Mouse (Mus musculus): ENCODE results near the gene C1qtnf3.
"Not testable (repeated sequence)": the region's sequence is repeated elsewhere in the genome, so short reads cannot be mapped to it uniquely, and the experiment has no call there.

The C1qtnf3 gene

DNA sequence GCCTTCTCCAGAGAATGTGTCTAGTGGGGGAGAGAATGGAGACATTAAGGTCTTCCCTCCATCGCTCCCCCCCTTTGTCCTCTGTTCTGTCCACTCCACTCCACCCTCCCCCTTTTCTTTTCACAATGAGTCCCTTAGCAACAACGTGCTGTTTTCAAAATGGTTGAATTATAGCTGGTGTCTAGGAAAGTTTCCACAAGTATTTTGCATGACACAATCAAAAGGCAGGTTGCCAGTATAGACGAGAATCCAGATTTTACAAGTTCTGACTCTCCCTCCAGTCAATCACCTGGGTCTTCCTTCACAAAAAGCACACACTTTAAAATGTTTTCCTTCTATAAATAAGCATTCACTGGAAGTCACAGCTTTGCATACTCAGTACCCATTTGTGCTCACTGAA, 4.6 kb downstream of the C1qtnf3 start:
- DNase-seq (ENCODE audit: low read depth, low spot score), result no peak

DNA sequence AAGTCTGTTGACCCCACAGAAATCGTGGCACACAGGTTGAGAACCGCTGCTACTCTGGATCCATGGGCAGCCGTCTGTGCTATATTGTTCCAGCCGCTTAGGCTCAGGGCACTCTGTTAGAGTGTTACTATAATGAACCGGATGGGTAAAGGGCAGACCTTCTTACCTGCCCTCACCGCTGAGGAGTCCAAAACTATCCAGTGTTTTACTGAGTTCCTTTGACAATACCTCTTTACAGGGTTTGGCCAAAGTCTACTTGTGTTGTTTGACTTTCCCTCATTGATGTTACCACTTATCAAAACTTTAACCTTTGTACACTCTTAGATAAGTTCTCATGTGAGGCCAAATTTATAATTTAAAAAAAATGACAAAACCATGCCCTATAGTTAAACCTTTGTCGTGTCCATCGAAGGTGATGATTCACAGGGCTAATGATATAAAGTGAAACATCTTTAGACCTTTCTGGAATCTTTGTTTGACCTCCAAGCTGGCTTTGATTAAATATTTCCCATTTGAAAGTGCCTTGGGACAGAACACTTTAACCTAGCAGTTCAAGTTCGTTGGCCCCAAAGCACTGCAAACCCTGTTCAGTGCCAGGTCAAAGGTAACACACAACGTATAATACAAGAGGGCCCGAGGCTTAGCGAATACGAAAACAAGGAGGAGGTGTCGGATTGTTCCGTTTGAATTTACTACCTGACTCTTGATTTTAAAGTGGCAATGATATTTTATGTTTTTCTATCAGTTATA, 7.3 kb downstream of the C1qtnf3 start:
- no peak for DNase-seq (ENCODE audit: low read depth, low spot score)

DNA sequence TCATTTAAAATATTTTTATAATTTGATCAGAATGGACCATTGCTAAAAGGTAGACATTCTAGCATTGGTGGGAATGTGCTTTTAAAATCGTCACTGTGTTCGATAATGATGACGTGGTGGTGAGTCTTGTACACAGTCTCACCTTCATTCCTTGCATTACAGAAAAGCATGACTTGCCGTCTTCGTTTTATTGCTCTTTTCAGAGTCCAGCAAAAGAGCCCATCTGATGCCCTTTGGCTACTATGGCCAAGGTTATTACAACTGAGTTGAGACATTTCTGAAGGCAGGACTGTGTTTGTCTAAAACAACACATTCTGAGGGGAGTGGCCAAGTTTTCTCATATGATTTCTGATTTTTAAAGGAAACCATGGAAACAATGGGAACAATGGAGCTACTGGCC, 8.1 kb downstream of the C1qtnf3 start:
- DNase-seq (ENCODE audit: low read depth, low spot score), result no peak

DNA sequence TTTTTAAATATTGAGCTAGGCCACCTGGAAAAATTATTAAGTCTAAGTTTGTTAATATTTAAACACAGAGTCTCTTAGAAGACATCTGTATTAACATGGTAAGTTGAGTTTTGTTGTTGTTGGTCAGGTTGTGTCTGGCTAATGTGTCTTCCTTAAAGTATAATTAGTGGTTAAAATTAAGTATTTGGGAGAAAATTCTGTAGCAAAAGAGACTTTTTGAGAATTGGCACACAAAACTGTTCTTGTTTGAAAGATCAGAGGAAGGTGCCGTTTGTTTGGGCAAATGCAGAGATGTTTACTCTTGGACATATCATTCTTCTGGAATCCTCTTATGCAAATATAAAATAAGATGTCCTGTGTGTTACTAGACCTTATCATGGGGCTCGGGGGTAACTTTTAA, 10.5 kb downstream of the C1qtnf3 start:
- no peak for DNase-seq (ENCODE audit: low read depth, low spot score)

DNA sequence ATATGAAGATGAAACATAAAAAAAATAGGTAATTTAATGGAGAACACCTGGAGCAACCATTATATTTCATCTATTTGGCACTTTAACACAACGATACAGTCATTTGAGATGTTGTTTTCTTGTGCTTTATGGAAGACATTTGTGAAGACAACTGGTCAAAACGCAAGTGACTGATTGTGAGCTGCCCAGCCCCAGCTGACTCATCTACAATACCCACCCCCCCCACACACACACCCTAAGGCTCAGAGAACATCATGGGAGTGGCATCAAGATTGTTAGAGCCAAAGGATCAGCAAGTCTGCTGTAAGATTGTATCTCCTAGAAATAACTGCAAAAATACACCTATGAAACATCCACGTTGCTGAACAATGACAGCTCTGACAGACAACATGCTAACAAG, 17.3 kb downstream of the C1qtnf3 start:
- DNase-seq (ENCODE audit: low read depth, low spot score), result no peak

DNA sequence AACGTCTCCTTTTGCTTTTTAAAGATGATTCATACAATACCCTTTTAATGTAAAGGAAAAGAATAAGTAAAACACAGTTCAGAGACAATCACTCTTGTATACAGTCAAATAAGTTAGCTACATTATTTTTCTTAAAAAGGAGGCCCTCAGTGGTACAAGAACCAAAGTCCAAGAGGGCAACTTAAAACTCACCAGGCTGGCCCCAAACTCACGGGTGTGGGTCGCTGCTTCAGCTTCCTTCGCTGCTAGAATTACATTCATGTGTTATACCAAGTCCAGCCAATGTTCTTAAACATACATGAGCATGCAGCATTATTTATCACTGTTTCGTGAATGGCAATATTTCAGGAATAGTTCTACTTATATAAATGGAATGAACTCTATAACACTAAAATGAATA, 18.6 kb downstream of the C1qtnf3 start:
- no peak for DNase-seq (ENCODE audit: low read depth, low spot score)

DNA sequence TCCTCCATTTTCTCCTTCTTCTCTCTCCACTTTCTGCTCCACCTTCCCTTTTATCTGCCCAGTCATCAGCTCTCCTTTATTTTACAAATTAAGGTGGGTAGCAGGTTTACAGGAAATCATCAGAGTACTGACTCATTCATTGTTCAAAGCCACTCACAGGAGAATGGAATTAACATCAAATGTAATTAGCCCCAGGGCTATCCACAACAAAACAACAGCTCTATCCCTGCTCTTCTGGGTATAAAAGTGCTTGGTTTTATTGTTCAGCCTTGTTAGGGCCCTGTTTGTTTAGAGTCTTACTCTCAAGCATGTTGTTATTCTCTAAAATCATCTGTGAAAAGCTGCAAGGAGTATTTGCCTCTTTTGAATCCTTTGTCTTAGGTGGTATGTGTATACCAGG, 25.0 kb downstream of the C1qtnf3 start:
- no peak for DNase-seq (ENCODE audit: low read depth, low spot score)

DNA sequence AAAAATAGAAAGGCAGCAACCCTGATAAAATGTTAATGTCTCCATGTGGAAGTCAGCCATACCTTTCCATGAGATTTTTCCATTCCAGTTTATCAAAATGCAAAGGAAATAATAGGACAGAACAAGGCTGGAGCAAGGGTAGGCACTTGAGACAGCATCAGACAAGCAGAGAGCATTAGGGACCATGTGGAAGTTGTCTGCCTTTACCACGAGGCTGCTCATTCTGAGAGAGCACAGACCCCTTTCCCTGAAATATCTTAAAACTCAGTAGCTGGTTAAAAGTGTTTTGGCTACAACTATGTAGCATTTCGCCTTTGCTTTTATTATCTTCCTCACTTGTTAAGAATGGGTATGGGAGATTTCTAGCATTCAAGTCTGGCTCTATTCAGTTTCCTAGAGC, 28.6 kb downstream of the C1qtnf3 start:
- peak; percentile 9 for DNase-seq (ENCODE audit: low read depth, low spot score)

DNA sequence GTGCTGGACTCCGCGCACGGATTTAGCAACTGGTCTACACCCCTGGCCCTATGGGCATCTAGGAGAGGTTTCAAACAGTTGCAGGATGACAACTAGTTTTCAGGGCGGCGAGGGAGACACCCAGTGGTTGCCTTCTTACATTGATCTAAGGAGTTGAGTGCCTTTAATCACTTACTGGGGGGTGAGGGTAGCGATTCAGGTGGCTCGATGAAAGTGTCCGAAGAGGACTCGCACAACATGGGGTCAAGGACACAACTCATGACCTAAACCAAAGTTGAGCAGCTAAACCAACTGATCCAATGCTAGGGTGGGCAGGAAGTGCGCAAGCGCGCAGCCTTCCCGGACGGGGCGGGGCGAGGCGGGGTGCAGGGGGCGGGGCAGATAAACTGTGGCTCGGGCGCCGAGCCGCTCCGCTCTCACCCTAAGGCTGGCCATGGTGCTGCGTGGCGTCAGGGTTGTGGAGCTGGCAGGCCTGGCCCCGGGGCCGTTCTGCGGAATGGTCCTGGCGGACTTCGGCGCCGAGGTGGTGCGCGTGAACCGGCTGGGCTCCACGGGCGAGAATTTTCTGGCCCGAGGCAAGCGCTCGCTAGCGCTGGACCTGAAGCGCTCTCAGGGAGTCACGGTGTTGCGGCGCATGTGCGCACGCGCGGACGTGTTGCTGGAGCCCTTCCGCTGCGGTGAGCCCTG, 29.4 kb downstream of the C1qtnf3 start, which contains the start of gene Amacr:
TSS of gene Amacr (plus strand) at position 380 of the 687 bp plus-strand sequence.
- peak; percentile 95 for DNase-seq (ENCODE audit: low read depth, low spot score)

DNA sequence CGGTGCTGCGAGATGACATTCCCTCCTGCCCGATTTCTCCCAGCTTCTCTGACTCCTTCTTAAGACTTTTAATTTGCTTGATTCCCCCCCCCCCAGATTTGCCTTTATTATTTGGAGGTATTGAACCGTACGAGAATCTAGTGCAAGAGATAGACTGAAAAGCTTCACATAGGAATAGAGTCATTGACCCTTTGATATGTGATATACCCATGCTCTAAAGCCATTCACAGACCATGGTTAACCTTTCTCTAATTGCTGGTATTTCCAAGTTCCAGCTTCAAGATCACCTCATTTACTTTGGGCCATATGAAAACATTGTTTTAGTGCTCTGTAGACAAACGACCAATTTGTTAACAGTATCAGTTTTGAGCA, 29.9 kb downstream of the C1qtnf3 start:
- no peak for DNase-seq (ENCODE audit: low read depth, low spot score)

DNA sequence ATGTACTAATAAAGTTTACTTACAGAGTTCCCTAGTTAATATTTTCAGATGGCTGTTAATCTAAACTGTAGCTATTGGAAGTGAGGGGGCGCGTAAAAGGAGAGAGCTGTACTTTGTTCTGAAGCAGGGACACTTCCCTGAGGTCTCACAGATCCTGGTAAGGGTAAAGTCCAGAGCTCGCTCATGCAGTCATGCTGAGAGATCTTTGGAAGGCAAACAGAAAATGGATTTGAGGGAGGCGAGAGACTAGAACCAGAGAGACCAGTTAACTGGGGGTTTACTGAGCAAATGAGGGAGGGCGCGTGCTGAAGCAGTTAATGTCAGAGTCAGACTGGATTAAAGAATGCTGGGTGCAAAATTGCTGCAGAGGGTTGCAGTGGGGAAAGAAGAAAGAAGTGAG, 33.6 kb downstream of the C1qtnf3 start:
- DNase-seq (ENCODE audit: low read depth, low spot score), result no peak

DNA sequence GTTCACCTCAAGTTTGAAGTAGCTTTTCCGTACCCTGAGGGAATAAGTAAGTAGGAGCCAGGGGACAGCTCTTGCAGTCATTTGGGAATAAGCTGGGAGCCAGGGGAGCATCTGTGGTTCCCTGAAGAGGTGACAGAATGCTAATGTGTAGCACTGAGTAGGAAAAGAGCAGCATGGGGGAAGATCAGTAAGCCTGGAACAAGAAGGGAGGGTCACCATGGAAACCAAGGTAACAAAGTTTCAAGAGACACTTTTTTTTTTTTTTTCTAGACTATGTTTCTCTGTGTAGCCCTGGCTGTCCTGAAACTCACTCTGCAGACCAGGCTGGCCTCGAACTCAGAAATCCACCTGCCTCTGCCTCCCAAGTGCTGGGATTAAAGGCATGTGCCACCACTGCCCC, 34.3 kb downstream of the C1qtnf3 start:
- not testable (repeated sequence) for DNase-seq (ENCODE audit: low read depth, low spot score)

DNA sequence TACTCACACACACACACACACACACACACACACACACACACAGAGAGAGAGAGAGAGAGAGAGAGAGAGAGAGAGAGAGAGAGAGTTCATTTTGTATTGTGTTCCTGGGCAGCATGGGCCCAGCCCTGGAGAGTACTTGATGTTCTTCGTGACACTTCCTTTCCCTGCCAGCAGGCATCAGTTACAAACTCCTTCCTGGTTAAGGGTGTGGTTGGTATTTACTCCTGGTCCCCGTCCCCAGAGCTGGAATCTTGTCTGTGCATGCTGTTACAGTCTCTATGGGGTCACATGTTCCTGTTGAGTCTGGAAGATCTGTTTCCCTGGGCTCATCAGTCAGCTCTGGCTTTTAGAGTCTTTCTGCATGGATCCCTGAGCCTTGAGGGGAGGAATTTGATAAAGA, 38.3 kb downstream of the C1qtnf3 start:
- no peak for DNase-seq (ENCODE audit: low read depth, low spot score)

DNA sequence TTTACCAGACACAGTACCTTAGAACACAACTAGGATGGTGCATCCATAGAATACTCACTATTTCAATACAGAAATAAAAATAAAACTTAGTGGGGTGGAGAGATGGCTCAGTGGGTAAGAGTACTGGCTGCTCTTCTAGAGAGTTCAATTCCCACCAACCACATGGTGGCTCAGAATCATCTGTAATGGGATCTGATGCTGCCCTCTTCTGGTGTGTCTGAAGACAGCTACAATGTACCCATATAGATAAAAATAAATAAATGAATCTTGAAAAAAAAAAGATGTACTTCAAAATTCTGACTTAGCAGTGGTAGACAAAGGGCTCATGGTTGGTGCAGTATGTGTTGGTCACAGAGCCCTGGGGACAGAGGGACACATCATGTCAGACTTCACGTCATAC, 39.4 kb downstream of the C1qtnf3 start:
- peak; percentile 13 for DNase-seq (ENCODE audit: low read depth, low spot score)

DNA sequence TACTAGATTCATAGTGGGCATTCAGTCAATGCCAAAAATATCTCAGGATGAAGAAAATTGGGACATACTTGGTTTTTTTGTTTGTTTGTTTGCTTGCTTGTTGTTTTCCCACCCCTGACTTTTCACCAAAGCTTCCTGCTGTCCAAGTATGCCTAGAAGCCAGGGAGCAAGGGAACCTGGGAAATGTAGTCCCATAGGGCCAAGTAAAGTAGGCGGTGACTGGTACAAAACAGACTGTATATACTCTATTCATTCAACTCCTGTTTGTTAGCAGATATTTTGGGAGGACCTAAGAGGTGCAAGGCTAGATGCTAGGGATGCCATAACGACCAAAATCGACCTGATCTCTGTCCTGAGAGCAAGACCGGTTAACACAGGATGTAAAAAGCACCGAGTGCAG, 47.7 kb downstream of the C1qtnf3 start:
- DNase-seq (ENCODE audit: low read depth, low spot score), result no peak

DNA sequence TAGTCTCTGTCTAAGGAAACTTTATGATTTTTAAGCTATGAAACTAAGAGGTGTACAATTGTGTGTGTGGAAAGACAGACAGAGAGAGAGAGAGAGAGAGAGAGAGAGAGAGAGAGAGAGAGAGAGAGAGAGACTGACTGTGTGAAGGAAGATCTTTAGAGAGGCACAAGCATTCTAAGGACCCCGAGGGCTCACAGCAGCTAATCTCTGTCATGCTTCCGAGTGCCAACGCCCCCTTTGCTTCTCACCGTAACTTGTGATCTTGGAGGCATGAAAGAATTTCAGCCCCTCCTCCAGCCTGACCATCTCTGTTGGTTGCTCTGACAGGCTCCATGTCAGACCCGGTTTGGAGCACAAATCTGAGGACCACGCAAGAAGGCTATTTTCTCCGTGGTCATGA, 48.3 kb downstream of the C1qtnf3 start, which contains the start of gene Slc45a2:
TSS of gene Slc45a2 (plus strand) at position 301 of the 400 bp plus-strand sequence.
- DNase-seq (ENCODE audit: low read depth, low spot score), result no peak

DNA sequence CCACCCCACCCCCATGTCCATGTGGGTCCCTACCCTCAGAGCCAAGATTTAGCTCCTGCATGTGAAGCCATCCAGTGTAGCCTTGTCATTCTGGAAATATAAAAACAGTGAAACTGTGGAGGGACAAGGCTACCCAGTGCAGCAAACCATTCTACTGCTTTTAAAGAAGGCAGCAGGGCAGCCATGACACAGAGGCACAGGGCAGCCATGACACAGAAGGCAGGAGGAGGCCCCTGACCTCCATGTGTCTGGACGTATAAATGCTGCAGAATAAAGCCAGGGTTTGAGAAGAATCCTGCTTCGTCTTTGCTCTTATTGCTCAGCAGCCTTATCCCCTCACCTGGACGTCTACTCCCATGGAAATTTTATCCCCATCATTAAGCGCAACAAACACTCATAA, 51.7 kb downstream of the C1qtnf3 start:
- no peak for DNase-seq (ENCODE audit: low read depth, low spot score)

DNA sequence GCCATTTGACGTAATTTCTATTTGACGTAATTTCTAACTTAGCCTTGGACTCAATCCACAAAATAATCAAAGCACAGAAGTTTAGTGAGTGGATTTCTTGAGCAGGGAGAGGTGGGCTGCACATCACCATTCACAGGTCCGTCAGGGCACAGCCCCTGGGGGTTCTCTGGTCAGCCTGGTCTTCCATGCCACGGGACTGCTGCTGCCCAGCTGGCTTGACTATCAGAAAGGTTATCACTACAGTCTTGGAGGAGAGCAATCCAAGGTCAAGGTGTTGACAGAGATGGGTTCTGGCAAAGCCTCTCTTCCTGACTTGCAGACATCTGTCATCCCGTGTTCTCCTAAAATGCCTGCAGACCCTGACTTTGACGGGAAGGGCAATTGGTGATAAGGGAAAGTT, 52.5 kb downstream of the C1qtnf3 start:
- no peak for DNase-seq (ENCODE audit: low read depth, low spot score)

DNA sequence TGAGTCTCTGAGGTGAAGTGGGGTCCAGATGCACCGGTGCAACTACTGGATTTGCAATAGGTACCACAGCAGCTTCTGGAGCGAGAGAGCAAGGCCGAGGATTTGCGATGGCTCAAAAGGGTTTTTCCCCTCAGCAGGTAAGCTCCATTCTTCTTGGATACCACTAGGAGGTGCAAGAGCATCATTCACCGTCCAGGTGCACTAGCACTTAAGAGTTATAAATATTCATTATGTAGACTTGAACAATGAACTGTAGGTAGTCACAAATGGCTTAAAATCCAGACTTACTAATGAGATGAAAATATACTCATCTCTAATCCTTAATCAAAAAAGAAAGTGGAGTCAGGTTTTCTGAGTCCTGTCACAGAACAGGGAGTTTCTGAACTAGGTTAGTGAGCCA, 56.6 kb downstream of the C1qtnf3 start:
- DNase-seq (ENCODE audit: low read depth, low spot score), result peak; percentile 16

DNA sequence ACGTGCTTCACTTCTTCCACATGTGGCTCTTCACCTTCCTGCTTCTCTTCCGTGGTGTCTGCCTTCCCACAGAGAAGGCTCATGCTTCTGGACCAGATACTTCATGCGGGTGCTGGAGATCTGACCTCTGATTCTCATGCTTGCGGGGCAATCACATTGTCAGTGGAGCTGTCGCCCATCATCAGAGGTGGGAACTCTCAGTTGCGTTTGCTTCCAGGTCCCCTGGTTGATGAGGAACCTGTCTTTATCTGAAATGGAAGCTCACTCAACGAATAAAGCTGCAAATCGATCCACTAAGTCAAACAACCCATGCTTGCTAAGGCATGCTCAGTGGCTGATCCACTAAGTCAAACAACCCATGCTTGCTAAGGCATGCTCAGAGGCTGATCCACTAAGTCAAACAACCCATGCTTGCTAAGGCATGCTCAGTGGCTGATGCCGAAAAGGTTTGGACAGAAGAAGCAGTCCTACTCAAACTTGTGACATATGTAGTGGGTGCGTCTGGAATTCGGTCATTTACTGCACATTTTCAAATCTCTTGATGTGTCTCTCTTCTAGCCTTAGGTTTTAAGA, 58.9 kb downstream of the C1qtnf3 start:
- DNase-seq (ENCODE audit: low read depth, low spot score), result no peak

DNA sequence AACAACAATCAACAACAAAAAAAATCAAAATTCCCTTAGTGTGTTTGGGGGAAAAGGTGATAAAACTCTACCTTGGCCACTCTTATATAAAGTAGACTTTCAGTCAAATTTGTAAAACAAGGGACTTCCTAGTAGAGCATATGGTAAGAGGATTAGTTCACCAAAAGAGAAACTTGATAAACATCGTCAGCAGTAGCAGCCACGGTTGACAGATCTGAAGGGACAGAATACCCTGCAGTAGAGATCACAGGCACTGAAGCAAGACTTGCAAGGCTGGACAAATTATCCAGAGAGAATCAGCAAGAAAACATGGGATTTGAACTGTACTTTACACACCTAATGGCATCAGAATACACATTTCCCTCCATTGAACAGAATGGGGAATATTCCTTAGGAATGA, 62.8 kb downstream of the C1qtnf3 start:
- DNase-seq (ENCODE audit: low read depth, low spot score), result no peak

DNA sequence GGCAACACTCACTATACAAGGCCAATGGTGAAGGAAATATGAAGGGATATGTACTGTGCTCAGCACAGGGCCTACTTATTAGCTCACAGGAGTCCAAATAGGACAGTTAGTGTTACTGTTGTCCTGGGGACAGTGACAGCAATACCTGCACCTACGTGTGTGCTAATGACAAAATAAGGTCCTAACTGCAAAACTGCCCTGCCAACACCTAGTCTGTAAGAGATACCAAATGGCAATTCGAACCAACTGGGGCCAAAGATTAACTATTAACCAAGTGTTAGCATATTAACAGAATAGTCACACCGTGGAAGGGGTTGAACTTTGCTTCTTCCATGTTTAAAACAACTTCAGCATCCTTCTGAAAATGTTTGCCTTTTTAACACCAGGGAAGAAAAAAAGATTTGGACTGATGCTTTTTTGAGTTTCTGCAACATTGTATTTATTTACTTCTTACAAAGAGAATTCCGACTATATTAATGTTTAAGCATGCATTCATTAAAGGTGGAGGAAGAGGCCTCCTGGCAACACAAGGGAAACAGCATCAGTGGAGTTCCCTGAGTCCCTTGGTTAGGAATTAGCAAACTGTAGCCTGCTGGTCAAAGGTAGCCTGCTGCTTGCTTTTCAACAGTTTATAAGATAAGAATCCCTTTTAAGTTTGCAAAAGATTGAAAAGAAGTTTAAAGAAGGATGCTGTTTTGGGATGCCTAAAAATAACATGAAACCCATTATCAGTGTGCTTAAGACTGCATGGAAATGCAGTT, 74.8 kb downstream of the C1qtnf3 start:
- DNase-seq (ENCODE audit: low read depth, low spot score), result no peak

Measured in A20 (cell line).